Mouse (Mus musculus): Measurements from ENCODE around the gene Slc16a14. TPM values are rescaled to one million over a fixed set of nuclear protein-coding genes. Genes with fewer than 3 reads are reported as not detected.

Gene Slc16a14
- polyA plus RNA-seq, 1 experiment from 2014 or later, result 4.5 TPM

- H3K9me3 ChIP-seq (ENCODE audit: control insufficient read depth, low read length), result no peaks in the 10 kb centered on the region
- no peak overlapping the region for H3K4me3 ChIP-seq (ENCODE audit: low read depth, low read length)
- no peak overlapping the region for H3K9ac ChIP-seq (ENCODE audit: low read length)
- no peaks in the 10 kb centered on the region for H3K27me3 ChIP-seq (ENCODE audit: control insufficient read depth, insufficient read depth, low read length)
- H3K27ac ChIP-seq (ENCODE audit: low read depth, low read length), result no peak overlapping the region
- 85% methylated on average over 6 of the region's 6 CpGs for WGBS
- DNase-seq (ENCODE audit: low spot score) (no peak), ATAC-seq (replicated peaks; ENCODE audit: low FRiP score) (no peak)
- H3K4me1 ChIP-seq (replicated peaks; ENCODE audit: control insufficient read depth, insufficient read depth, low read length), result no peaks in the 10 kb centered on the region
- H3K4me2 ChIP-seq (ENCODE audit: low read depth, low read length, severe bottlenecking), result no peak overlapping the region
- H3K36me3 ChIP-seq (ENCODE audit: control insufficient read depth, insufficient read depth, low read length), result no peaks in the 10 kb centered on the region
These were observed 37.6 kb downstream of the Slc16a14 start for GRCm38 (mm10) chr1:84897364-84897763.

GRCm38 (mm10) chr1:84891746-84892145 lies 43.2 kb downstream of the Slc16a14 start:
- 94% methylated on average over 9 of the region's 9 CpGs for WGBS
- H3K9ac ChIP-seq (ENCODE audit: low read length), result no peak overlapping the region
- H3K9me3 ChIP-seq (ENCODE audit: control insufficient read depth, low read length), result no peaks in the 10 kb centered on the region
- no peak for DNase-seq (ENCODE audit: low spot score)
- H3K4me2 ChIP-seq (ENCODE audit: low read depth, low read length, severe bottlenecking), result no peak overlapping the region
- no peaks in the 10 kb centered on the region for H3K27me3 ChIP-seq (ENCODE audit: control insufficient read depth, insufficient read depth, low read length)
- H3K4me3 ChIP-seq (ENCODE audit: low read depth, low read length), result no peak overlapping the region
- H3K4me1 ChIP-seq (replicated peaks; ENCODE audit: control insufficient read depth, insufficient read depth, low read length), result peaks cover 10% of the 10 kb centered on the region; the same call in 1 of the 2 replicates
- H3K27ac ChIP-seq (ENCODE audit: low read depth, low read length), result no peak overlapping the region
- H3K36me3 ChIP-seq (ENCODE audit: control insufficient read depth, insufficient read depth, low read length), result no peaks in the 10 kb centered on the region
- ATAC-seq (replicated peaks; ENCODE audit: low FRiP score), result no peak

- ATAC-seq (replicated peaks; ENCODE audit: low FRiP score), result peak; percentile 42
- Histone ChIP-seq H3K9ac (ENCODE audit: low read length) (no peak overlapping the region), H3K9me3 (ENCODE audit: control insufficient read depth, low read length) (no peaks in the 10 kb centered on the region), H3K4me2 (ENCODE audit: low read depth, low read length, severe bottlenecking) (no peak overlapping the region), H3K27me3 (ENCODE audit: control insufficient read depth, insufficient read depth, low read length) (no peaks in the 10 kb centered on the region), H3K27ac (ENCODE audit: low read depth, low read length) (peak overlapping the region; percentile 70), H3K4me1 (replicated peaks; ENCODE audit: control insufficient read depth, insufficient read depth, low read length) (peaks cover 10% of the 10 kb centered on the region; the same call in 1 of the 2 replicates), H3K4me3 (ENCODE audit: low read depth, low read length) (no peak overlapping the region), H3K36me3 (ENCODE audit: control insufficient read depth, insufficient read depth, low read length) (no peaks in the 10 kb centered on the region)
- no peak for DNase-seq (ENCODE audit: low spot score)
- WGBS, result 55% methylated on average over 7 of the region's 7 CpGs
These were observed 44.4 kb downstream of the Slc16a14 start for GRCm38 (mm10) chr1:84890503-84890902.

GRCm38 (mm10) chr1:84890005-84890393 lies 44.9 kb downstream of the Slc16a14 start:
- no peak overlapping the region for H3K4me3 ChIP-seq (ENCODE audit: low read depth, low read length)
- DNase-seq (ENCODE audit: low spot score), result peak; percentile 68
- H3K27me3 ChIP-seq (ENCODE audit: control insufficient read depth, insufficient read depth, low read length), result no peaks in the 10 kb centered on the region
- no peak overlapping the region for H3K9ac ChIP-seq (ENCODE audit: low read length)
- peak overlapping the region; percentile 70 for H3K27ac ChIP-seq (ENCODE audit: low read depth, low read length)
- peak; percentile 90 for ATAC-seq (replicated peaks; ENCODE audit: low FRiP score)
- H3K4me1 ChIP-seq (replicated peaks; ENCODE audit: control insufficient read depth, insufficient read depth, low read length), result peaks cover 10% of the 10 kb centered on the region; the same call in 1 of the 2 replicates
- WGBS, result 6% methylated on average over 7 of the region's 7 CpGs
- H3K4me2 ChIP-seq (ENCODE audit: low read depth, low read length, severe bottlenecking), result peak overlapping the region; percentile 31; the same call in 1 of the 2 replicates
- no peaks in the 10 kb centered on the region for H3K9me3 ChIP-seq (ENCODE audit: control insufficient read depth, low read length)
- H3K36me3 ChIP-seq (ENCODE audit: control insufficient read depth, insufficient read depth, low read length), result no peaks in the 10 kb centered on the region

- peak overlapping the region; percentile 31; the same call in 1 of the 2 replicates for H3K4me2 ChIP-seq (ENCODE audit: low read depth, low read length, severe bottlenecking)
These were observed 45.5 kb downstream of the Slc16a14 start for GRCm38 (mm10) chr1:84889330-84890004.

GRCm38 (mm10) chr1:84885921-84886320 lies 49.0 kb downstream of the Slc16a14 start:
- ATAC-seq (replicated peaks; ENCODE audit: low FRiP score) (no peak), DNase-seq (ENCODE audit: low spot score) (no peak)
- no peak overlapping the region for H3K27ac ChIP-seq (ENCODE audit: low read depth, low read length)
- no peak overlapping the region for H3K4me3 ChIP-seq (ENCODE audit: low read depth, low read length)
- H3K9ac ChIP-seq (ENCODE audit: low read length), result no peak overlapping the region
- 87% methylated on average over 6 of the region's 6 CpGs for WGBS
- H3K4me1 ChIP-seq (replicated peaks; ENCODE audit: control insufficient read depth, insufficient read depth, low read length), result peaks cover 10% of the 10 kb centered on the region; the same call in 1 of the 2 replicates
- H3K4me2 ChIP-seq (ENCODE audit: low read depth, low read length, severe bottlenecking), result no peak overlapping the region
- H3K27me3 ChIP-seq (ENCODE audit: control insufficient read depth, insufficient read depth, low read length), result no peaks in the 10 kb centered on the region
- H3K9me3 ChIP-seq (ENCODE audit: control insufficient read depth, low read length), result no peaks in the 10 kb centered on the region
- no peaks in the 10 kb centered on the region for H3K36me3 ChIP-seq (ENCODE audit: control insufficient read depth, insufficient read depth, low read length)

More at GRCm38 (mm10) chr1:84889330-84890004, 45.5 kb downstream of the Slc16a14 start:
- 30% methylated on average over 8 of the region's 8 CpGs for WGBS
- Histone ChIP-seq H3K4me3 (ENCODE audit: low read depth, low read length) (no peak overlapping the region), H3K4me1 (replicated peaks; ENCODE audit: control insufficient read depth, insufficient read depth, low read length) (peaks cover 10% of the 10 kb centered on the region; the same call in 1 of the 2 replicates), H3K9ac (ENCODE audit: low read length) (no peak overlapping the region; the same call in 1 of the 2 replicates), H3K36me3 (ENCODE audit: control insufficient read depth, insufficient read depth, low read length) (no peaks in the 10 kb centered on the region), H3K9me3 (ENCODE audit: control insufficient read depth, low read length) (no peaks in the 10 kb centered on the region), H3K27me3 (ENCODE audit: control insufficient read depth, insufficient read depth, low read length) (no peaks in the 10 kb centered on the region), H3K27ac (ENCODE audit: low read depth, low read length) (peak overlapping the region; percentile 57)
- DNase-seq (ENCODE audit: low spot score), result no peak
- ATAC-seq (replicated peaks; ENCODE audit: low FRiP score), result peak; percentile 49

- 87% methylated on average over 3 of the region's 3 CpGs for WGBS
- H3K4me1 ChIP-seq (replicated peaks; ENCODE audit: control insufficient read depth, insufficient read depth, low read length), result peaks cover 4% of the 10 kb centered on the region; the same call in 1 of the 2 replicates
- no peak overlapping the region for H3K27ac ChIP-seq (ENCODE audit: low read depth, low read length)
- no peak overlapping the region for H3K9ac ChIP-seq (ENCODE audit: low read length)
- ATAC-seq (replicated peaks; ENCODE audit: low FRiP score) (no peak), DNase-seq (ENCODE audit: low spot score) (no peak)
- H3K27me3 ChIP-seq (ENCODE audit: control insufficient read depth, insufficient read depth, low read length), result no peaks in the 10 kb centered on the region
- no peak overlapping the region for H3K4me3 ChIP-seq (ENCODE audit: low read depth, low read length)
- H3K9me3 ChIP-seq (ENCODE audit: control insufficient read depth, low read length), result no peaks in the 10 kb centered on the region
- no peak overlapping the region for H3K4me2 ChIP-seq (ENCODE audit: low read depth, low read length, severe bottlenecking)
- H3K36me3 ChIP-seq (ENCODE audit: control insufficient read depth, insufficient read depth, low read length), result no peaks in the 10 kb centered on the region
These were observed 49.8 kb downstream of the Slc16a14 start for GRCm38 (mm10) chr1:84885174-84885573.

GRCm38 (mm10) chr1:84883889-84884288 lies 51.0 kb downstream of the Slc16a14 start:
- DNase-seq (ENCODE audit: low spot score), result no peak
- H3K36me3 ChIP-seq (ENCODE audit: control insufficient read depth, insufficient read depth, low read length), result no peaks in the 10 kb centered on the region
- WGBS, result 79% methylated on average over 4 of the region's 4 CpGs

GRCm38 (mm10) chr1:84882937-84883336 lies 52.0 kb downstream of the Slc16a14 start:
- Histone ChIP-seq H3K27me3 (ENCODE audit: control insufficient read depth, insufficient read depth, low read length) (no peaks in the 10 kb centered on the region), H3K9me3 (ENCODE audit: control insufficient read depth, low read length) (no peaks in the 10 kb centered on the region), H3K9ac (ENCODE audit: low read length) (no peak overlapping the region), H3K4me1 (replicated peaks; ENCODE audit: control insufficient read depth, insufficient read depth, low read length) (no peaks in the 10 kb centered on the region), H3K4me3 (ENCODE audit: low read depth, low read length) (no peak overlapping the region), H3K4me2 (ENCODE audit: low read depth, low read length, severe bottlenecking) (no peak overlapping the region), H3K36me3 (ENCODE audit: control insufficient read depth, insufficient read depth, low read length) (no peaks in the 10 kb centered on the region), H3K27ac (ENCODE audit: low read depth, low read length) (no peak overlapping the region)
- WGBS, result 91% methylated on average over 4 of the region's 4 CpGs
- ATAC-seq (replicated peaks; ENCODE audit: low FRiP score), result no peak
- no peak for DNase-seq (ENCODE audit: low spot score)

More at GRCm38 (mm10) chr1:84883889-84884288, 51.0 kb downstream of the Slc16a14 start:
- Histone ChIP-seq H3K27me3 (ENCODE audit: control insufficient read depth, insufficient read depth, low read length) (no peaks in the 10 kb centered on the region), H3K4me2 (ENCODE audit: low read depth, low read length, severe bottlenecking) (no peak overlapping the region), H3K9ac (ENCODE audit: low read length) (no peak overlapping the region), H3K27ac (ENCODE audit: low read depth, low read length) (no peak overlapping the region), H3K9me3 (ENCODE audit: control insufficient read depth, low read length) (no peaks in the 10 kb centered on the region), H3K4me3 (ENCODE audit: low read depth, low read length) (no peak overlapping the region), H3K4me1 (replicated peaks; ENCODE audit: control insufficient read depth, insufficient read depth, low read length) (no peaks in the 10 kb centered on the region)
- ATAC-seq (replicated peaks; ENCODE audit: low FRiP score), result no peak

Measured in forebrain, embryonic 11.5 days (tissue).